Comparison of ENCODE assay signal across 8 mouse cellular contexts in genomic region chr3:41741601-41742277, GRCm38 (mm10). TPM values are rescaled to one million over a fixed set of nuclear protein-coding genes. Genes with fewer than 3 reads are reported as not detected.
A peak's percentile ranks its signal among the peaks of the same experiment; 100 is the strongest.
DNase-seq lines count a peak whose midpoint lies in the region; ATAC-seq and TF ChIP-seq lines count a peak whose summit lies in the region.

No protein-coding gene starts in this region.

- H3K79me2 ChIP-seq in CH12.LX (replicated peaks; ENCODE audit: control insufficient read depth, extremely low read depth, insufficient read depth, poor library complexity, severe bottlenecking): no peaks in the 10 kb centered on the region

- no peak for TF ChIP-seq EP300 in CH12.LX (IDR thresholded peaks at IDR 0.05; ENCODE audit: low read length)
- no peak for TF ChIP-seq EP300 in lung, postnatal 0 days (IDR thresholded peaks at IDR 0.05)

- DNase-seq in gastrocnemius, adult 2 months: no peak
- no peak for DNase-seq in gastrocnemius, adult 8-10 months (ENCODE audit: low spot score in 2 of 2)
- DNase-seq in CH12.LX (ENCODE audit: extremely low read depth): peak; percentile 19
- DNase-seq in cerebellum, postnatal 25 days: peak; percentile 30 to 32
- DNase-seq in large intestine, adult 2 months (ENCODE audit: low read depth, low spot score): peak; percentile 10
- peak; percentile 40 for DNase-seq in lung, postnatal 0 days (ENCODE audit: low spot score)

- WGBS in heart, embryonic 14.5 days: under 1% methylated on average over 39 of the region's 39 CpGs
- WGBS in large intestine, adult 2 months: under 1% methylated on average over 39 of the region's 39 CpGs
- WGBS in lung, postnatal 0 days: under 1% methylated on average over 39 of the region's 39 CpGs

- no peaks in the 10 kb centered on the region for H3K36me3 ChIP-seq in CH12.LX (replicated peaks in 1 of 2; ENCODE audit: control insufficient read depth in 1 of 2, insufficient read depth in 1 of 2, low read length in 1 of 2)
- no peaks in the 10 kb centered on the region for H3K36me3 ChIP-seq in heart, embryonic 14.5 days (ENCODE audit: control insufficient read depth, insufficient read depth, low read length)
- no peaks in the 10 kb centered on the region for H3K36me3 ChIP-seq in lung, postnatal 0 days (ENCODE audit: insufficient read depth, low read length)

- peak overlapping the region; percentile 75 for H3K9ac ChIP-seq in CH12.LX (ENCODE audit: insufficient read depth, low read depth)
- H3K9ac ChIP-seq in heart, embryonic 14.5 days (ENCODE audit: low read length): peak overlapping the region; percentile 76
- peak overlapping the region; percentile 71 for H3K9ac ChIP-seq in lung, postnatal 0 days (replicated peaks; ENCODE audit: low read depth)

- dilution Hi-C loops in CH12.LX (cut with MboI; ENCODE audit: extremely low pct_ligation_motif_present, extremely low pct_unique_long_range_greater_than_20kb, low sequenced_read_pairs): no loop called here

- ATAC-seq in heart, embryonic 14.5 days (ENCODE audit: insufficient number of reproducible peaks, insufficient read depth, low FRiP score, low read depth): no peak
- no peak for ATAC-seq in lung, postnatal 0 days
- no peak for ATAC-seq in megakaryocyte-erythroid progenitor cell, adult 5-6 weeks (replicated peaks; ENCODE audit: low FRiP score, low TSS enrichment, poor library complexity, severe bottlenecking)

- no peaks in the 10 kb centered on the region for H3K27me3 ChIP-seq in CH12.LX (replicated peaks)
- H3K27me3 ChIP-seq in heart, embryonic 14.5 days (ENCODE audit: control insufficient read depth, insufficient read depth, low read length): no peaks in the 10 kb centered on the region
- H3K27me3 ChIP-seq in lung, postnatal 0 days (replicated peaks; ENCODE audit: insufficient read depth, low read length): no peaks in the 10 kb centered on the region

- TF ChIP-seq CTCF in gastrocnemius, adult 2 months (IDR thresholded peaks at IDR 0.05): no peak
- TF ChIP-seq CTCF in CH12.LX (conservative IDR thresholded peaks at IDR 0.05 in 1 of 2, IDR thresholded peaks at IDR 0.05 in 1 of 2; ENCODE audit: low read depth in 2 of 2, low read length in 2 of 2): no peak
- no peak for TF ChIP-seq CTCF in lung, postnatal 0 days (IDR thresholded peaks at IDR 0.05)

- H3K4me1 ChIP-seq in CH12.LX (ENCODE audit: control insufficient read depth in 1 of 2, insufficient read depth in 2 of 2): peaks cover 4 to 15% of the 10 kb centered on the region in 2 experiments; a peak in 3 of 4 replicates
- H3K4me1 ChIP-seq in heart, embryonic 14.5 days (ENCODE audit: control insufficient read depth in 2 of 2, insufficient read depth in 2 of 2, low read length in 2 of 2): peaks cover 0 to 9% of the 10 kb centered on the region in 2 experiments; a peak in 2 of 4 replicates
- no peaks in the 10 kb centered on the region for H3K4me1 ChIP-seq in lung, postnatal 0 days (ENCODE audit: insufficient read depth, low read depth, low read length)

- H3K4me3 ChIP-seq in gastrocnemius, adult 2 months: peak overlapping the region; percentile 89
- H3K4me3 ChIP-seq in CH12.LX (replicated peaks in 1 of 3; ENCODE audit: low read depth in 2 of 3, low read length in 2 of 3, poor library complexity in 1 of 3): peak overlapping the region; percentile 81 to 84 (median 82)
- H3K4me3 ChIP-seq in heart, embryonic 14.5 days (ENCODE audit: control insufficient read depth in 1 of 2, insufficient read depth in 1 of 2, low read depth in 1 of 2, low read length in 2 of 2): peak overlapping the region; percentile 77 to 94
- peak overlapping the region; percentile 74 for H3K4me3 ChIP-seq in lung, postnatal 0 days (ENCODE audit: low read depth, low read length)

- H3K9me3 ChIP-seq in CH12.LX (replicated peaks; ENCODE audit: low read length): no peaks in the 10 kb centered on the region
- no peaks in the 10 kb centered on the region for H3K9me3 ChIP-seq in heart, embryonic 14.5 days (ENCODE audit: control insufficient read depth, low read length)
- H3K9me3 ChIP-seq in lung, postnatal 0 days (ENCODE audit: low read length): no peaks in the 10 kb centered on the region

- H3K4me2 ChIP-seq in CH12.LX (ENCODE audit: insufficient read depth, low read depth, poor library complexity, severe bottlenecking): peak overlapping the region; percentile 99
- H3K4me2 ChIP-seq in heart, embryonic 14.5 days (ENCODE audit: low read length): peak overlapping the region; percentile 83
- peak overlapping the region; percentile 75 for H3K4me2 ChIP-seq in lung, postnatal 0 days (replicated peaks; ENCODE audit: low read depth, low read length)

- in situ Hi-C loops in CH12.LX (cut with MboI; ENCODE audit: low pct_ligation_motif_present, low pct_unique_long_range_greater_than_20kb, low sequenced_read_pairs): no loop called here

- no peak for TF ChIP-seq POLR2A in CH12.LX (IDR thresholded peaks at IDR 0.05; ENCODE audit: low read depth, low read length)

- intact Hi-C loops in gastrocnemius, adult 2 months (cut with DNase I): no loop called here

- TF ChIP-seq RAD21 in CH12.LX (IDR thresholded peaks at IDR 0.05; ENCODE audit: low read depth, low read length): no peak

- H3K27ac ChIP-seq in gastrocnemius, adult 2 months: peak overlapping the region; percentile 94
- H3K27ac ChIP-seq in CH12.LX (ENCODE audit: insufficient read depth, low read depth): 0 out of 2 replicates have a peak overlapping the region, but pooled peaks have one; percentile 35
- H3K27ac ChIP-seq in heart, embryonic 14.5 days (replicated peaks in 1 of 2; ENCODE audit: control insufficient read depth in 1 of 2, insufficient read depth in 1 of 2, low read depth in 2 of 2, low read length in 2 of 2): peak overlapping the region; percentile 93
- H3K27ac ChIP-seq in lung, postnatal 0 days (ENCODE audit: low read length): peak overlapping the region; percentile 88

TF ChIP-seq in CH12.LX, 34 proteins besides CTCF, POLR2A, EP300 and RAD21:
- no peak for TF ChIP-seq KAT2A (IDR thresholded peaks at IDR 0.05; ENCODE audit: insufficient replicate concordance, low read length)
- 0 out of 2 replicates have a peak, but pooled peaks have one; percentile 50 for TF ChIP-seq CHD1 (IDR thresholded peaks at IDR 0.05; ENCODE audit: low read depth, low read length)

RNA-seq across cellular contexts. Expression of gene Sclt1, which starts 0.6 kb away (rescaled TPM):
- 1 to 10 TPM; 5.0 to 5.4 TPM for total RNA-seq in gastrocnemius, adult 2 months (2021)
- 1 to 10 TPM; 3.8 to 5.7 (median 4.1) TPM for total RNA-seq in gastrocnemius, adult 8-10 months (2022)
- total RNA-seq in CH12.LX (2012; rRNA removed) (6.5 TPM in 2 replicates), CH12.LX (2014; rRNA removed) (7.4 and 11.2 TPM in 2 replicates)
- 5.3 TPM in 2 replicates for polyA plus RNA-seq in CH12.LX (2012; ENCODE audit: insufficient read length, low read depth)
- 11.4 and 12.5 TPM in 2 replicates for polyA plus RNA-seq in heart, embryonic 14.5 days (2014; fragmentation: Nextera tagmentation; extraction: Ambion mirVana)
- 0.97 and 2.0 TPM in 2 replicates for polyA plus RNA-seq in large intestine, adult 2 months (2012; rRNA removed)
- polyA plus RNA-seq in lung, postnatal 0 days (2015; fragmentation: Nextera tagmentation; extraction: Ambion mirVana): 7.7 and 7.8 TPM in 2 replicates
- total RNA-seq in megakaryocyte-erythroid progenitor cell, adult 5-6 weeks (2014; fragmentation: Nextera tagmentation): 15.5 and 18.2 TPM in 2 replicates
- 16.2 and 22.0 TPM in 2 replicates for total RNA-seq in megakaryocyte-erythroid progenitor cell, adult 5-6 weeks (2017)

RNA-seq across cellular contexts. Expression of gene D3Ertd751e, which starts 0.7 kb away (rescaled TPM):
- 1 to 10 TPM; 3.3 to 4.7 TPM for total RNA-seq in gastrocnemius, adult 2 months (2021)
- total RNA-seq in gastrocnemius, adult 8-10 months (2022): 1 to 10 TPM; 2.6 to 4.3 (median 3.6) TPM
- total RNA-seq in CH12.LX (2012; rRNA removed) (5.5 and 6.4 TPM in 2 replicates), CH12.LX (2014; rRNA removed) (19.1 and 21.7 TPM in 2 replicates)
- polyA plus RNA-seq in CH12.LX (2012; ENCODE audit: insufficient read length, low read depth): 10.8 and 14.3 TPM in 2 replicates
- polyA plus RNA-seq in heart, embryonic 14.5 days (2014; fragmentation: Nextera tagmentation; extraction: Ambion mirVana): 17.2 and 18.3 TPM in 2 replicates
- 0.63 and 0.96 TPM in 2 replicates for polyA plus RNA-seq in large intestine, adult 2 months (2012; rRNA removed)
- polyA plus RNA-seq in lung, postnatal 0 days (2015; fragmentation: Nextera tagmentation; extraction: Ambion mirVana): 6.4 TPM in 2 replicates
- 4.3 and 14.7 TPM in 2 replicates for total RNA-seq in megakaryocyte-erythroid progenitor cell, adult 5-6 weeks (2014; fragmentation: Nextera tagmentation)
- 17.4 and 19.8 TPM in 2 replicates for total RNA-seq in megakaryocyte-erythroid progenitor cell, adult 5-6 weeks (2017)

Comparison
In these comparisons a context has a peak if more than half of its experiments do, and no peak if none do; other contexts are left out.
1. DNase-seq: peak in CH12.LX (single experiment), cerebellum, postnatal 25 days (2 of 2), large intestine, adult 2 months (single experiment) and lung, postnatal 0 days (single experiment); none in gastrocnemius, adult 2 months (single experiment) and gastrocnemius, adult 8-10 months (0 of 2).
2. H3K27ac ChIP-seq: peak in every context shown above with its lines; median percentile 94 in gastrocnemius, adult 2 months; 93 in heart, embryonic 14.5 days; 88 in lung, postnatal 0 days; 35 in CH12.LX.
3. Peak in every context shown above with its lines, with median percentiles within 50 percentile points of each other: H3K4me3 ChIP-seq, H3K4me2 ChIP-seq and H3K9ac ChIP-seq.